Mouse (Mus musculus): ENCODE measurements at regions not wholly inside any gene's neighbourhood (a gene's known extent, or its start where the extent isn't known, plus 50 kb on each side); places are given as distances from the start of the nearest gene placed in this dataset.

GRCm38 (mm10) chr4:54774066-54774465, 170.8 kb upstream of the Zfp462 start:
- DNase-seq (ENCODE audit: extremely low read depth): no peak
- H3K27ac ChIP-seq (ENCODE audit: insufficient read depth, low read depth): no peak overlapping the region
- dilution Hi-C loops (cut with MboI; ENCODE audit: extremely low pct_ligation_motif_present, extremely low pct_unique_long_range_greater_than_20kb, low sequenced_read_pairs) (no loop called here), in situ Hi-C loops (cut with MboI; ENCODE audit: low pct_ligation_motif_present, low pct_unique_long_range_greater_than_20kb, low sequenced_read_pairs) (no loop called here)
- no peaks in the 10 kb centered on the region for H3K36me3 ChIP-seq (replicated peaks in 1 of 2; ENCODE audit: control insufficient read depth in 1 of 2, insufficient read depth in 1 of 2, low read length in 1 of 2)
- H3K79me2 ChIP-seq (replicated peaks; ENCODE audit: control insufficient read depth, extremely low read depth, insufficient read depth, poor library complexity, severe bottlenecking): no peaks in the 10 kb centered on the region
- H3K9ac ChIP-seq (ENCODE audit: insufficient read depth, low read depth): no peak overlapping the region
- H3K27me3 ChIP-seq (replicated peaks): no peaks in the 10 kb centered on the region
- peaks cover 14% of the 10 kb centered on the region for H3K9me3 ChIP-seq (replicated peaks; ENCODE audit: low read length)
- H3K4me1 ChIP-seq (ENCODE audit: control insufficient read depth in 1 of 2, insufficient read depth in 2 of 2): no peaks in the 10 kb centered on the region
- TF ChIP-seq RAD21 (IDR thresholded peaks at IDR 0.05; ENCODE audit: low read depth, low read length): no peak
- TF ChIP-seq SMC3 (IDR thresholded peaks at IDR 0.05; ENCODE audit: low read depth, low read length): no peak
- TF ChIP-seq CTCF (conservative IDR thresholded peaks at IDR 0.05 in 1 of 2, IDR thresholded peaks at IDR 0.05 in 1 of 2; ENCODE audit: low read depth in 2 of 2, low read length in 2 of 2): no peak
- TF ChIP-seq MYC (IDR thresholded peaks at IDR 0.05; ENCODE audit: low read depth, low read length): no peak
- no peak for TF ChIP-seq MXI1 (IDR thresholded peaks at IDR 0.05; ENCODE audit: low read depth, low read length)
- TF ChIP-seq MEF2A (IDR thresholded peaks at IDR 0.05; ENCODE audit: borderline replicate concordance, low read depth, low read length): no peak
- no peak for TF ChIP-seq POLR2A (IDR thresholded peaks at IDR 0.05; ENCODE audit: low read depth, low read length)
- TF ChIP-seq ETS1 (conservative IDR thresholded peaks at IDR 0.05; ENCODE audit: low read depth, low read length): no peak
- TF ChIP-seq POLR2AphosphoS2 (IDR thresholded peaks at IDR 0.05; ENCODE audit: low read depth, low read length): no peak
- no peak for TF ChIP-seq NRF1 (IDR thresholded peaks at IDR 0.05; ENCODE audit: low read depth, low read length)
- TF ChIP-seq PAX5 (IDR thresholded peaks at IDR 0.05; ENCODE audit: low read length): no peak
- no peak for TF ChIP-seq ZMIZ1 (IDR thresholded peaks at IDR 0.05; ENCODE audit: low read depth, low read length)
- TF ChIP-seq ELF1 (IDR thresholded peaks at IDR 0.05; ENCODE audit: low read depth, low read length): no peak
- no peak overlapping the region for H3K4me3 ChIP-seq (replicated peaks in 1 of 3; ENCODE audit: low read depth in 2 of 3, low read length in 2 of 3, poor library complexity in 1 of 3)
- H3K4me2 ChIP-seq (ENCODE audit: insufficient read depth, low read depth, poor library complexity, severe bottlenecking): no peak overlapping the region

DNA sequence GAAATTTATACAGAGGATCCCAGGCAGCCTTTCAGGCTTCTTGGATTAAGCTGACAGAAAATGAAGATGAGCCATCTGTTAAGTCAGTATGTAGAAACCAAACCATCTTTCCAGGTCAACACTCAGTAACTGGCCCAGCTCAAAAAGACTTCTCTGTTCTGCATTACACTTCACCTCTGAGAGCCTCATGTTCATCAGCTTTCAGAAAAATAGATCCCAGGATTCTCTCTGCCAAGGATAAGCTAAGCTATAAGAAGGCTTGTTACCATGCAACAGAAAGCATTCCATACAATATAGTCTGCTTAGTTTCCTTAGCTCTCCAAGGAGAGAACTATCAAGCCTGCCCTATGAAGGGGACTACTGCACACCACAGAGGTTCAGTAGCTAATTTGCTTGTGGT, 170.1 kb upstream of the Zfp462 start:
- TF ChIP-seq POLR2AphosphoS2 (IDR thresholded peaks at IDR 0.05; ENCODE audit: low read depth, low read length): no peak
- TF ChIP-seq CTCF (conservative IDR thresholded peaks at IDR 0.05 in 1 of 2, IDR thresholded peaks at IDR 0.05 in 1 of 2; ENCODE audit: low read depth in 2 of 2, low read length in 2 of 2): no peak
- no peak for TF ChIP-seq MAX (IDR thresholded peaks at IDR 0.05; ENCODE audit: low read length)
- no peak for TF ChIP-seq RAD21 (IDR thresholded peaks at IDR 0.05; ENCODE audit: low read depth, low read length)
- no peak for TF ChIP-seq SMC3 (IDR thresholded peaks at IDR 0.05; ENCODE audit: low read depth, low read length)
- TF ChIP-seq USF2 (conservative IDR thresholded peaks at IDR 0.05; ENCODE audit: low read depth, low read length): no peak
- TF ChIP-seq NELFE (IDR thresholded peaks at IDR 0.05; ENCODE audit: low read depth, low read length): no peak
- TF ChIP-seq SIN3A (IDR thresholded peaks at IDR 0.05; ENCODE audit: low read length): no peak
- no peak for TF ChIP-seq NRF1 (IDR thresholded peaks at IDR 0.05; ENCODE audit: low read depth, low read length)
- TF ChIP-seq BHLHE40 (IDR thresholded peaks at IDR 0.05; ENCODE audit: low read depth, low read length): no peak
- no peak for TF ChIP-seq MAFK (IDR thresholded peaks at IDR 0.05; ENCODE audit: insufficient replicate concordance, low read length)
- no peak for TF ChIP-seq JUN (IDR thresholded peaks at IDR 0.05; ENCODE audit: insufficient read depth, low read depth, low read length)
- TF ChIP-seq EP300 (IDR thresholded peaks at IDR 0.05; ENCODE audit: low read length): no peak
- TF ChIP-seq MXI1 (IDR thresholded peaks at IDR 0.05; ENCODE audit: low read depth, low read length): no peak
- TF ChIP-seq USF1 (IDR thresholded peaks at IDR 0.05; ENCODE audit: low read depth, low read length): no peak
- in situ Hi-C loops (cut with MboI; ENCODE audit: low pct_ligation_motif_present, low pct_unique_long_range_greater_than_20kb, low sequenced_read_pairs): no loop called here

More for the DNA sequence above, 170.1 kb upstream of the Zfp462 start:
- H3K27ac ChIP-seq (ENCODE audit: insufficient read depth, low read depth): no peak overlapping the region
- H3K4me2 ChIP-seq (ENCODE audit: insufficient read depth, low read depth, poor library complexity, severe bottlenecking): no peak overlapping the region
- H3K9ac ChIP-seq (ENCODE audit: insufficient read depth, low read depth): no peak overlapping the region
- H3K4me3 ChIP-seq (replicated peaks in 1 of 3; ENCODE audit: low read depth in 2 of 3, low read length in 2 of 3, poor library complexity in 1 of 3): no peak overlapping the region
- H3K27me3 ChIP-seq (replicated peaks): no peaks in the 10 kb centered on the region
- no peak for DNase-seq (ENCODE audit: extremely low read depth)
- no peaks in the 10 kb centered on the region for H3K4me1 ChIP-seq (ENCODE audit: control insufficient read depth in 1 of 2, insufficient read depth in 2 of 2)
- H3K79me2 ChIP-seq (replicated peaks; ENCODE audit: control insufficient read depth, extremely low read depth, insufficient read depth, poor library complexity, severe bottlenecking): no peaks in the 10 kb centered on the region
- peaks cover 10% of the 10 kb centered on the region for H3K9me3 ChIP-seq (replicated peaks; ENCODE audit: low read length)
- dilution Hi-C loops (cut with MboI; ENCODE audit: extremely low pct_ligation_motif_present, extremely low pct_unique_long_range_greater_than_20kb, low sequenced_read_pairs): no loop called here
- no peaks in the 10 kb centered on the region for H3K36me3 ChIP-seq (replicated peaks in 1 of 2; ENCODE audit: control insufficient read depth in 1 of 2, insufficient read depth in 1 of 2, low read length in 1 of 2)
